In genomic region chr4:117259909-117260308, GRCm38 (mm10) we compare ENCODE assay signal across 1 mouse cellular context. TPM values are rescaled to one million over a fixed set of nuclear protein-coding genes. Genes with fewer than 3 reads are reported as not detected.
"Had no signal": no experiment of that assay in that cellular context is flagged by ENCODE, and none has a peak within 500 bp of the region (broad histone marks: within the 10 kb centered on the region; RNA-seq: fewer than 3 reads in every experiment).

No protein-coding gene starts in this region.

RNA-seq across cellular contexts. Expression of gene Armh1, which starts 8.0 kb away (rescaled TPM):
- total RNA-seq: megakaryocyte-erythroid progenitor cell, adult 5-6 weeks had no signal

RNA-seq across cellular contexts. Expression of gene Tmem53, which starts 8.2 kb away (rescaled TPM):
- total RNA-seq: megakaryocyte-erythroid progenitor cell, adult 5-6 weeks had no signal
